Mouse (Mus musculus): ENCODE measurements around the gene Tmco4. TPM values are rescaled to one million over a fixed set of nuclear protein-coding genes. Genes with fewer than 3 reads are reported as not detected.

The Tmco4 gene
- polyA plus RNA-seq, 1 experiment from 2014 or later, result 2.2 TPM

DNA sequence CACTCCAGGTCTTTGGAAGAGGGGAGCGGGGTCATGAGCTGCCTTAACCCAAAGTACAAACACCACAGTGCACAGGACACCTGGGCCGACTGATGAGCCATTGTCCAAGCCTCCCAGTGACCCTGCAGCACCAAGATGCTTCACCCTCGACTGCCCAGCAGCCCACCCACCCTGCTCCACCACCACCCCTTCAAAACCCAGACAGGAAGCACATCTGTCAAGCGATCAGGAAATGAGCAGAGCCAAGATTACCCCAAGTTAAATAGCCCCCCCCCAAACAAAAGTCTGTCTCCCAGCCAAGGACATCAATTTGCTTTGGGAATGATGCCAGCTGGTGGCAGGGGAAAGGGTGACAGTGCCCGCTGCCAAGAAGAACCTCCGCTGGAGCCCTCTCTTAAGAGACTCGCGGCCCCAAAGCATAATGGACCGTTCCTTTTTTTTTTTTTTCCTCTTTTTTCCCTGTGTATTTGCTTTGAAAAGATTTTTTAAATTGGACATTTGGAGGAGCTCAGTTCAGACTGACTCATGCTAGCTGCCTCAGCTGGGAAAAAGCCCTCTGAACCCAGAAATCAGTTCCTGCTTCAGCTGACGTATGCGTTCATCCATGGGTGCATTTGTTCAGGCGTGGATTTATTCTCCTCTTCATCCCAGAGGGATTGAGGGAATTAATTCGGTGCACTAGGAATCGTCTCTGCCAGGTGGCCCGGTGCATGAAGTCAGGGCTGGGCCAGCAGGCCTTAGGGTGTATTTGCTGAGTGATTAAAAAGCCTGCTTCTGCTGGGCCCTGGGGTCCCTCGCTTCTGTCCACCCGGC is 65.3 kb downstream of the Tmco4 start:
- no peaks in the 10 kb centered on the region for H3K27me3 ChIP-seq (ENCODE audit: control insufficient read depth, insufficient read depth, low read length)
- no peaks in the 10 kb centered on the region for H3K36me3 ChIP-seq (replicated peaks; ENCODE audit: control insufficient read depth, insufficient read depth, low read depth, low read length)
- ATAC-seq (replicated peaks; ENCODE audit: insufficient number of reproducible peaks, low FRiP score, low TSS enrichment, low read depth) (no peak), DNase-seq (ENCODE audit: low spot score) (no peak)
- 68% methylated on average over 17 of the region's 17 CpGs for WGBS
- no peak overlapping the region for H3K4me3 ChIP-seq (ENCODE audit: low read depth, low read length)
- no peak overlapping the region for H3K27ac ChIP-seq (replicated peaks; ENCODE audit: low read depth, low read length)
- no peak overlapping the region for H3K4me2 ChIP-seq (ENCODE audit: low read depth, low read length)
- no peaks in the 10 kb centered on the region for H3K9me3 ChIP-seq (replicated peaks; ENCODE audit: control insufficient read depth, low read length)
- H3K9ac ChIP-seq (replicated peaks; ENCODE audit: low read length), result no peak overlapping the region
- peaks cover 2% of the 10 kb centered on the region; the same call in 1 of the 2 replicates for H3K4me1 ChIP-seq (ENCODE audit: control insufficient read depth, insufficient read depth, low read length)

- H3K36me3 ChIP-seq (replicated peaks; ENCODE audit: control insufficient read depth, insufficient read depth, low read depth, low read length), result no peaks in the 10 kb centered on the region
- H3K9me3 ChIP-seq (replicated peaks; ENCODE audit: control insufficient read depth, low read length), result no peaks in the 10 kb centered on the region
- H3K27ac ChIP-seq (replicated peaks; ENCODE audit: low read depth, low read length), result no peak overlapping the region
- DNase-seq (ENCODE audit: low spot score) (peak; percentile 35), ATAC-seq (replicated peaks; ENCODE audit: insufficient number of reproducible peaks, low FRiP score, low TSS enrichment, low read depth) (0 out of 2 replicates have a peak, but pooled peaks have one; percentile 45)
- H3K4me2 ChIP-seq (ENCODE audit: low read depth, low read length), result 0 out of 2 replicates have a peak overlapping the region, but pooled peaks have one; percentile 2
- H3K9ac ChIP-seq (replicated peaks; ENCODE audit: low read length), result no peak overlapping the region
- no peak overlapping the region for H3K4me3 ChIP-seq (ENCODE audit: low read depth, low read length)
- 4% methylated on average over 10 of the region's 10 CpGs for WGBS
- no peaks in the 10 kb centered on the region for H3K27me3 ChIP-seq (ENCODE audit: control insufficient read depth, insufficient read depth, low read length)
- H3K4me1 ChIP-seq (ENCODE audit: control insufficient read depth, insufficient read depth, low read length), result peaks cover 2% of the 10 kb centered on the region; the same call in 1 of the 2 replicates
These were observed 67.6 kb downstream of the Tmco4 start for GRCm38 (mm10) chr4:139040084-139040839.

- ATAC-seq (replicated peaks; ENCODE audit: insufficient number of reproducible peaks, low FRiP score, low TSS enrichment, low read depth), result no peak
These were observed 69.9 kb downstream of the Tmco4 start for GRCm38 (mm10) chr4:139042611-139043010.

GRCm38 (mm10) chr4:139043600-139043999 is 70.9 kb downstream of the Tmco4 start:
- 85% methylated on average over 2 of the region's 2 CpGs for WGBS
- 0 out of 2 replicates have a peak, but pooled peaks cover 2% of the 10 kb centered on the region for H3K4me1 ChIP-seq (ENCODE audit: control insufficient read depth, insufficient read depth, low read length)
- no peaks in the 10 kb centered on the region for H3K36me3 ChIP-seq (replicated peaks; ENCODE audit: control insufficient read depth, insufficient read depth, low read depth, low read length)
- H3K9me3 ChIP-seq (replicated peaks; ENCODE audit: control insufficient read depth, low read length), result no peaks in the 10 kb centered on the region
- ATAC-seq (replicated peaks; ENCODE audit: insufficient number of reproducible peaks, low FRiP score, low TSS enrichment, low read depth) (no peak), DNase-seq (ENCODE audit: low spot score) (no peak)
- no peak overlapping the region for H3K4me3 ChIP-seq (ENCODE audit: low read depth, low read length)
- H3K27me3 ChIP-seq (ENCODE audit: control insufficient read depth, insufficient read depth, low read length), result no peaks in the 10 kb centered on the region
- no peak overlapping the region for H3K4me2 ChIP-seq (ENCODE audit: low read depth, low read length)
- H3K9ac ChIP-seq (replicated peaks; ENCODE audit: low read length), result no peak overlapping the region
- H3K27ac ChIP-seq (replicated peaks; ENCODE audit: low read depth, low read length), result no peak overlapping the region

More at GRCm38 (mm10) chr4:139042611-139043010, 69.9 kb downstream of the Tmco4 start:
- Histone ChIP-seq H3K36me3 (replicated peaks; ENCODE audit: control insufficient read depth, insufficient read depth, low read depth, low read length) (no peaks in the 10 kb centered on the region), H3K9me3 (replicated peaks; ENCODE audit: control insufficient read depth, low read length) (no peaks in the 10 kb centered on the region), H3K4me2 (ENCODE audit: low read depth, low read length) (no peak overlapping the region), H3K4me3 (ENCODE audit: low read depth, low read length) (no peak overlapping the region), H3K27ac (replicated peaks; ENCODE audit: low read depth, low read length) (no peak overlapping the region), H3K27me3 (ENCODE audit: control insufficient read depth, insufficient read depth, low read length) (no peaks in the 10 kb centered on the region), H3K9ac (replicated peaks; ENCODE audit: low read length) (no peak overlapping the region), H3K4me1 (ENCODE audit: control insufficient read depth, insufficient read depth, low read length) (peaks cover 2% of the 10 kb centered on the region; the same call in 1 of the 2 replicates)
- DNase-seq (ENCODE audit: low spot score), result no peak
- WGBS, result 71% methylated on average over 5 of the region's 5 CpGs

- Histone ChIP-seq H3K4me3 (ENCODE audit: low read depth, low read length) (no peak overlapping the region), H3K36me3 (replicated peaks; ENCODE audit: control insufficient read depth, insufficient read depth, low read depth, low read length) (no peaks in the 10 kb centered on the region), H3K9ac (replicated peaks; ENCODE audit: low read length) (no peak overlapping the region), H3K27ac (replicated peaks; ENCODE audit: low read depth, low read length) (no peak overlapping the region), H3K27me3 (ENCODE audit: control insufficient read depth, insufficient read depth, low read length) (no peaks in the 10 kb centered on the region), H3K4me2 (ENCODE audit: low read depth, low read length) (no peak overlapping the region), H3K9me3 (replicated peaks; ENCODE audit: control insufficient read depth, low read length) (no peaks in the 10 kb centered on the region), H3K4me1 (ENCODE audit: control insufficient read depth, insufficient read depth, low read length) (0 out of 2 replicates have a peak, but pooled peaks cover 2% of the 10 kb centered on the region)
- no peak for ATAC-seq (replicated peaks; ENCODE audit: insufficient number of reproducible peaks, low FRiP score, low TSS enrichment, low read depth)
- 88% methylated on average over 5 of the region's 5 CpGs for WGBS
- no peak for DNase-seq (ENCODE audit: low spot score)
These were observed 71.9 kb downstream of the Tmco4 start for GRCm38 (mm10) chr4:139044566-139044965.

GRCm38 (mm10) chr4:139046354-139046753 is 73.7 kb downstream of the Tmco4 start:
- Histone ChIP-seq H3K4me2 (ENCODE audit: low read depth, low read length) (no peak overlapping the region), H3K4me3 (ENCODE audit: low read depth, low read length) (no peak overlapping the region), H3K4me1 (ENCODE audit: control insufficient read depth, insufficient read depth, low read length) (no peaks in the 10 kb centered on the region), H3K27ac (replicated peaks; ENCODE audit: low read depth, low read length) (no peak overlapping the region), H3K9me3 (replicated peaks; ENCODE audit: control insufficient read depth, low read length) (no peaks in the 10 kb centered on the region), H3K36me3 (replicated peaks; ENCODE audit: control insufficient read depth, insufficient read depth, low read depth, low read length) (no peaks in the 10 kb centered on the region), H3K9ac (replicated peaks; ENCODE audit: low read length) (no peak overlapping the region), H3K27me3 (ENCODE audit: control insufficient read depth, insufficient read depth, low read length) (no peaks in the 10 kb centered on the region)
- no peak for DNase-seq (ENCODE audit: low spot score)
- ATAC-seq (replicated peaks; ENCODE audit: insufficient number of reproducible peaks, low FRiP score, low TSS enrichment, low read depth), result no peak
- 76% methylated on average over 5 of the region's 5 CpGs for WGBS

DNA sequence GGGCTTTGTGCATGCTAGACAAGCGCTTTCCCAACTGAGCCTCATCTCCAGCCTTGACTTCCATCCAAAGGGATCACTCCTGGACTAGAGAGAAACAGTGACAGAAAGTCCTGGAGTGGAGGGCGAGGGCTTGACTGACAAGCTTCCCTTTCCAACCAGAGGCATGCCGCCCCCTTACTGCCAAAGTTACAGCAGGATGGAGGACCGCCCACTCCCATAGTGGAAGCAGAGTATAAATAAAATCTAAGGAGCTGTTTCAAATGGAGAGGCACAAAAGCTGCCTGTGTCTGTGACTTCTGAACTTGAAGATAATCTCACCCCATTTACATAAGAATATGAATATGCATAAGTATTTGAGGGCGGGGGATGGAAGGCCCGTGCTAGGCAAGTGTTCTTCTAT is 75.8 kb downstream of the Tmco4 start:
- Histone ChIP-seq H3K9ac (replicated peaks; ENCODE audit: low read length) (no peak overlapping the region), H3K4me1 (ENCODE audit: control insufficient read depth, insufficient read depth, low read length) (no peaks in the 10 kb centered on the region), H3K36me3 (replicated peaks; ENCODE audit: control insufficient read depth, insufficient read depth, low read depth, low read length) (no peaks in the 10 kb centered on the region), H3K27me3 (ENCODE audit: control insufficient read depth, insufficient read depth, low read length) (no peaks in the 10 kb centered on the region), H3K27ac (replicated peaks; ENCODE audit: low read depth, low read length) (no peak overlapping the region), H3K4me3 (ENCODE audit: low read depth, low read length) (no peak overlapping the region), H3K4me2 (ENCODE audit: low read depth, low read length) (no peak overlapping the region), H3K9me3 (replicated peaks; ENCODE audit: control insufficient read depth, low read length) (no peaks in the 10 kb centered on the region)
- WGBS, result 78% methylated on average over 6 of the region's 6 CpGs
- DNase-seq (ENCODE audit: low spot score), result no peak
- no peak for ATAC-seq (replicated peaks; ENCODE audit: insufficient number of reproducible peaks, low FRiP score, low TSS enrichment, low read depth)

GRCm38 (mm10) chr4:139052796-139053195 is 80.1 kb downstream of the Tmco4 start:
- Histone ChIP-seq H3K4me2 (ENCODE audit: low read depth, low read length) (no peak overlapping the region), H3K27me3 (ENCODE audit: control insufficient read depth, insufficient read depth, low read length) (no peaks in the 10 kb centered on the region), H3K9me3 (replicated peaks; ENCODE audit: control insufficient read depth, low read length) (no peaks in the 10 kb centered on the region), H3K36me3 (replicated peaks; ENCODE audit: control insufficient read depth, insufficient read depth, low read depth, low read length) (no peaks in the 10 kb centered on the region), H3K4me1 (ENCODE audit: control insufficient read depth, insufficient read depth, low read length) (no peaks in the 10 kb centered on the region), H3K4me3 (ENCODE audit: low read depth, low read length) (no peak overlapping the region), H3K27ac (replicated peaks; ENCODE audit: low read depth, low read length) (no peak overlapping the region), H3K9ac (replicated peaks; ENCODE audit: low read length) (no peak overlapping the region)
- ATAC-seq (replicated peaks; ENCODE audit: insufficient number of reproducible peaks, low FRiP score, low TSS enrichment, low read depth), result no peak
- WGBS, result 77% methylated on average over 7 of the region's 7 CpGs
- DNase-seq (ENCODE audit: low spot score), result no peak

Measured in embryonic facial prominence, embryonic 11.5 days (tissue).